Mouse (Mus musculus) forebrain, embryonic 11.5 days (tissue): ENCODE data around the gene H2-DMb2. TPM values are rescaled to one million over a fixed set of nuclear protein-coding genes. Genes with fewer than 3 reads are reported as not detected.

Experiments
- ATAC-seq: fragments of 200-750 bp; cut with Nextera tagmentation; replicated peaks from 2 replicates; pipeline ENCODE4 v1.8.0; 2017; ENCODE audit warnings: moderate TSS enrichment; ENCODE audit not compliant: low FRiP score
- DNase-seq: peaks from one replicate; pipeline ENCODE4 v3.0.0-alpha.2; 2017; ENCODE audit warnings: low spot score
- H3K27ac ChIP-seq: fragments of 300-500 bp; sonication (generic); 2 replicates; pipeline ENCODE4 v1.5.1; 2014; ENCODE audit warnings: low read depth, low read length
- H3K27me3 ChIP-seq: fragments of 300-500 bp; sonication (generic); 2 replicates; pipeline ENCODE4 v1.6.1; 2014; ENCODE audit warnings: mild to moderate bottlenecking, low read length, mixed read lengths; ENCODE audit not compliant: control insufficient read depth, insufficient read depth
- H3K36me3 ChIP-seq: fragments of 300-500 bp; sonication (generic); 2 replicates; pipeline ENCODE4 v1.6.1; 2014; ENCODE audit warnings: mild to moderate bottlenecking, low read length, moderate library complexity, mixed read lengths; ENCODE audit not compliant: control insufficient read depth, insufficient read depth
- H3K4me1 ChIP-seq: fragments of 300-500 bp; sonication (generic); replicated peaks from 2 replicates; pipeline ENCODE4 v1.6.1; 2014; ENCODE audit warnings: low read length, mixed read lengths; ENCODE audit not compliant: control insufficient read depth, insufficient read depth
- H3K4me2 ChIP-seq: fragments of 300-500 bp; sonication (generic); 2 replicates; pipeline ENCODE4 v1.6.1; 2014; ENCODE audit warnings: low read depth, mild to moderate bottlenecking, low read length, moderate library complexity, mixed read lengths; ENCODE audit not compliant: severe bottlenecking
- H3K4me3 ChIP-seq: fragments of 300-500 bp; sonication (generic); 2 replicates; pipeline ENCODE4 v1.5.1; 2014; ENCODE audit warnings: low read depth, low read length
- H3K9ac ChIP-seq: fragments of 300-500 bp; sonication (generic); 2 replicates; pipeline ENCODE4 v1.6.1; 2014; ENCODE audit warnings: low read length
- H3K9me3 ChIP-seq: fragments of 300-500 bp; sonication (generic); 2 replicates; pipeline ENCODE4 v1.6.1; 2016; ENCODE audit warnings: low read length, mixed read lengths; ENCODE audit not compliant: control insufficient read depth
- WGBS: fragments of 180-500 bp; shearing (Covaris S2); extraction: QIAGEN DNeasy Blood & Tissue Kit; methylation state at CpG from one replicate; pipeline ENCODE4 v1.1.7; 2014; 5-methylcytosine and 5-hydroxymethylcytosine counted together
- polyA plus RNA-seq: library from polyadenylated mRNA; unstranded; fragments of >200 nt; fragmentation: Nextera tagmentation; extraction: Ambion mirVana; gene quantifications from 2 replicates; pipeline ENCODE4 v1.2.1, GENCODE M21; 2014

The H2-DMb2 gene
- polyA plus RNA-seq: 0.15 TPM in 1 of 2 replicates, not detected in the other

DNA sequence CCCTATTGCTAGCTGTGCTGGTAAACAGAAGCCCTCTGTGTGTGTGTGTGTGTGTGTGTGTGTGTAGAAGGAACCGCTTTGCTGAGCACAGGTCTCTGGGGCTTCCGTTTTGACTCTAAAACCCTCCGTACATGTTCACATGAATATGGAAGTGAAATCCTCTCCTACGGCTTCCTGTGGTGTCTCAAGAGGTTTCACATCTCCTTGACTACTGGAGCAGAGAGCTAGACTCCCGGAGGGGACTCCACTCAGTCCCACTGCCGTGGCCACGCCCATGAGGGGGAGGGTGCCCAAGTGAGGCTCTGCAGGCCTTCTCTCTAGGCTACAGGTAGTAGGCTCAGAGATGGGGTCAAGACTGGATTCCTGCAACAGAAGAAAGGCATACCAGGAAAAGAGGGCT, at the start of gene H2-DMb2:
Gene H2-DMb2, plus strand, starts transcription at position 275 of the 400 bp plus-strand sequence.
- H3K9me3 ChIP-seq: no peaks in the 10 kb centered on the region
- WGBS: 38% methylated on average over 7 of the region's 7 CpGs
- H3K36me3 ChIP-seq: no peaks in the 10 kb centered on the region
- H3K27ac ChIP-seq: no peak within 1 kb of the TSS
- ATAC-seq: no peak
- peak; percentile 42 for DNase-seq
- H3K9ac ChIP-seq: no peak within 1 kb of the TSS
- H3K4me3 ChIP-seq: no peak within 1 kb of the TSS
- H3K4me1 ChIP-seq: peaks cover 4% of the 10 kb centered on the region
- H3K4me2 ChIP-seq: no peak within 1 kb of the TSS
- H3K27me3 ChIP-seq: peaks cover 16% of the 10 kb centered on the region

- Histone ChIP-seq H3K4me1 (no peaks in the 10 kb centered on the region), H3K36me3 (no peaks in the 10 kb centered on the region), H3K27me3 (no peaks in the 10 kb centered on the region), H3K4me2 (no peak overlapping the region), H3K4me3 (no peak overlapping the region), H3K9me3 (no peaks in the 10 kb centered on the region), H3K9ac (no peak overlapping the region), H3K27ac (no peak overlapping the region)
- 83% methylated on average over 27 of the region's 27 CpGs for WGBS
- ATAC-seq (no peak), DNase-seq (no peak)
Observed at GRCm38 (mm10) chr17:34094283-34095035, 48.6 kb upstream of the H2-DMb2 start.

- 68% methylated on average over 3 of the region's 3 CpGs for WGBS
- DNase-seq (no peak), ATAC-seq (no peak)
- H3K9me3 ChIP-seq: no peaks in the 10 kb centered on the region
- no peak overlapping the region for H3K4me3 ChIP-seq
- no peak overlapping the region for H3K4me2 ChIP-seq
- no peaks in the 10 kb centered on the region for H3K27me3 ChIP-seq
- H3K36me3 ChIP-seq: no peaks in the 10 kb centered on the region
- H3K27ac ChIP-seq: no peak overlapping the region
- H3K9ac ChIP-seq: no peak overlapping the region
- H3K4me1 ChIP-seq: no peaks in the 10 kb centered on the region
Observed at GRCm38 (mm10) chr17:34096497-34097010, 46.6 kb upstream of the H2-DMb2 start.

GRCm38 (mm10) chr17:34097272-34097671, 45.8 kb upstream of the H2-DMb2 start:
- WGBS: 67% methylated on average over 5 of the region's 5 CpGs
- H3K27me3 ChIP-seq: no peaks in the 10 kb centered on the region
- H3K4me1 ChIP-seq: no peaks in the 10 kb centered on the region
- no peak overlapping the region for H3K4me2 ChIP-seq
- no peaks in the 10 kb centered on the region for H3K9me3 ChIP-seq
- no peak overlapping the region for H3K9ac ChIP-seq
- ATAC-seq (no peak), DNase-seq (no peak)
- H3K4me3 ChIP-seq: no peak overlapping the region
- H3K27ac ChIP-seq: no peak overlapping the region
- H3K36me3 ChIP-seq: no peaks in the 10 kb centered on the region

- H3K4me1 ChIP-seq: no peaks in the 10 kb centered on the region
- no peak for ATAC-seq
- no peaks in the 10 kb centered on the region for H3K9me3 ChIP-seq
- 71% methylated on average over 10 of the region's 10 CpGs for WGBS
- no peak overlapping the region for H3K9ac ChIP-seq
- no peak overlapping the region for H3K4me2 ChIP-seq
- H3K4me3 ChIP-seq: no peak overlapping the region
- no peak overlapping the region for H3K27ac ChIP-seq
- DNase-seq: no peak
- H3K27me3 ChIP-seq: no peaks in the 10 kb centered on the region
- no peaks in the 10 kb centered on the region for H3K36me3 ChIP-seq
Observed at GRCm38 (mm10) chr17:34098709-34099479, 44.2 kb upstream of the H2-DMb2 start.

- 71% methylated on average over 5 of the region's 5 CpGs for WGBS
Observed at GRCm38 (mm10) chr17:34099531-34099930, 43.6 kb upstream of the H2-DMb2 start.

DNA sequence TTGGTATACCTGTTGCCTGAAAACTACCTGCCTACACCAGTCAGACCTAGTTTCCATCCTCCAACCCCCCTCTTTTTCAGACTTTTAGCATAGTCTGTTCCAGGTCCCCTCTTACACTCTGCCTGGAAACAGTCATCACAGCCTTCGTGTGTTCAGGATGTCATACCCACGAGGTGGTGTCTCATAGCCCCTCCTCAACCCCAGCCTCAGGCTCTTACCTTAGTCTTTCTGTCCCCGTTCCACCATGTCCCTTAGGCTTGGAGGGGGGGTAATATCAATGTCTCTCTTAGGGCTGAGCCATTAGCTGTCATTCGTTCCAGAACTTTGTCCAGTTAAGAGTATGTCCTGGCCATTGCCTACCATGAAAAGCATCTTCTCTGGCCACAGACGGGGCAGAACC, 41.9 kb upstream of the H2-DMb2 start:
- DNase-seq: no peak
- Histone ChIP-seq H3K4me3 (no peak overlapping the region), H3K36me3 (no peaks in the 10 kb centered on the region), H3K4me1 (no peaks in the 10 kb centered on the region), H3K27ac (no peak overlapping the region), H3K27me3 (no peaks in the 10 kb centered on the region), H3K4me2 (no peak overlapping the region), H3K9me3 (no peaks in the 10 kb centered on the region), H3K9ac (no peak overlapping the region)
- peak; percentile 24; the same call in 1 of the 2 replicates for ATAC-seq
- WGBS: 32% methylated on average over 5 of the region's 5 CpGs

More at GRCm38 (mm10) chr17:34099531-34099930, 43.6 kb upstream of the H2-DMb2 start:
- Histone ChIP-seq H3K27ac (no peak overlapping the region), H3K9me3 (no peaks in the 10 kb centered on the region), H3K27me3 (no peaks in the 10 kb centered on the region), H3K4me3 (no peak overlapping the region), H3K4me1 (no peaks in the 10 kb centered on the region), H3K36me3 (no peaks in the 10 kb centered on the region), H3K9ac (no peak overlapping the region), H3K4me2 (no peak overlapping the region)
- DNase-seq (no peak), ATAC-seq (no peak)

GRCm38 (mm10) chr17:34101604-34102032, 41.5 kb upstream of the H2-DMb2 start:
- H3K27ac ChIP-seq: no peak overlapping the region
- H3K4me3 ChIP-seq: no peak overlapping the region
- ATAC-seq: peak; percentile 73
- 11% methylated on average over 12 of the region's 12 CpGs for WGBS
- H3K9ac ChIP-seq: no peak overlapping the region
- H3K4me1 ChIP-seq: no peaks in the 10 kb centered on the region
- DNase-seq: peak; percentile 96
- H3K9me3 ChIP-seq: no peaks in the 10 kb centered on the region
- H3K27me3 ChIP-seq: no peaks in the 10 kb centered on the region
- no peak overlapping the region for H3K4me2 ChIP-seq
- H3K36me3 ChIP-seq: no peaks in the 10 kb centered on the region
